Mouse (Mus musculus): ENCODE data around the gene Spindoc. TPM values are rescaled to one million over a fixed set of nuclear protein-coding genes. Genes with fewer than 3 reads are reported as not detected.
"Not testable (repeated sequence)": the region's sequence is repeated elsewhere in the genome, so short reads cannot be mapped to it uniquely, and the experiment has no call there.

The Spindoc gene
- total and polyA plus RNA-seq, 3 experiments: 13.0 to 54.1 TPM; not detected in 1

DNA sequence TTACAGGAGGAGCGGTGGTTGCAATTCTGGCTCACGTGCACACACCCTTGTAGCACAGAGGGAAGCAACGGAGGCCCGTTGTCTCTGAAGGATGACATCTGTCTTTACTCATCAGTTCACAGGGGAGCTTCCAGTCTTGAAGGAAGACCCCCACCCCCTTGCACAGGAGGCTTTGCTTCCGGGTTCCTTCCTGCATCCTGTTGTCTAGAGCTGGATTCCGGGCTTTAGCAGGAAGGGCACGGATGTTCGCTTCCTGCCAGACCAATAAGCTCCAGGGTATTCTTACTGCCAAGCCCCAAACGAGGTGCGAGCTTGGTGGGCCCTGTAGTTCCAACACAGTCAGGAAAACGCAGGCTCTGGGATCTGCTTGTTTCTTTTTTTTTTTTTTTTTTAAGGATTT, 17.8 kb upstream of the Spindoc start:
- H3K4me1 ChIP-seq (ENCODE audit: control insufficient read depth in 1 of 2, insufficient read depth in 2 of 2, low read length in 2 of 2): no peaks in the 10 kb centered on the region
- peaks cover 0 to 8% of the 10 kb centered on the region in 2 experiments; a peak in 2 of 4 replicates for H3K27me3 ChIP-seq (ENCODE audit: control insufficient read depth in 1 of 2, insufficient read depth in 2 of 2, low read length in 2 of 2)
- TF ChIP-seq NELFE (IDR thresholded peaks at IDR 0.05; ENCODE audit: low read depth, low read length) (no peak), USF1 (IDR thresholded peaks at IDR 0.05; ENCODE audit: low read depth, low read length) (no peak), MYC (IDR thresholded peaks at IDR 0.05; ENCODE audit: low read depth, low read length) (no peak), E2F4 (IDR thresholded peaks at IDR 0.05; ENCODE audit: borderline replicate concordance, low read depth, low read length) (no peak), CHD1 (IDR thresholded peaks at IDR 0.05; ENCODE audit: low read depth, low read length) (no peak), MXI1 (IDR thresholded peaks at IDR 0.05; ENCODE audit: low read depth, low read length) (no peak), MAFK (IDR thresholded peaks at IDR 0.05; ENCODE audit: borderline replicate concordance, low read depth, low read length) (no peak), POLR2AphosphoS2 (IDR thresholded peaks at IDR 0.05; ENCODE audit: low read length) (no peak), ZKSCAN1 (IDR thresholded peaks at IDR 0.05; ENCODE audit: low read depth, low read length) (no peak), ZMIZ1 (IDR thresholded peaks at IDR 0.05; ENCODE audit: low read depth, low read length) (no peak), GABPA (IDR thresholded peaks at IDR 0.05; ENCODE audit: low read depth, low read length) (no peak), JUND (IDR thresholded peaks at IDR 0.05; ENCODE audit: low read depth, low read length) (no peak), POLR2AphosphoS5 (IDR thresholded peaks at IDR 0.05; ENCODE audit: borderline replicate concordance, low read depth, low read length) (no peak), ELF1 (IDR thresholded peaks at IDR 0.05; ENCODE audit: low read depth, low read length) (no peak), TCF12 (IDR thresholded peaks at IDR 0.05; ENCODE audit: low read depth, low read length) (no peak), CHD2 (IDR thresholded peaks at IDR 0.05; ENCODE audit: low read length) (no peak), KAT2A (conservative IDR thresholded peaks at IDR 0.05; ENCODE audit: low read depth, low read length) (no peak), MYB (IDR thresholded peaks at IDR 0.05; ENCODE audit: low read depth, low read length) (no peak)
- DNase-seq (ENCODE audit: low read depth, low spot score): no peak
- no peak overlapping the region for H3K27ac ChIP-seq (ENCODE audit: control insufficient read depth, low read depth, low read length)
- no peaks in the 10 kb centered on the region for H3K9me3 ChIP-seq (replicated peaks; ENCODE audit: insufficient read depth, low read length)
- no peak overlapping the region for H3K9ac ChIP-seq (ENCODE audit: control insufficient read depth, low read depth, low read length, poor library complexity, severe bottlenecking)
- no peak overlapping the region for H3K4me3 ChIP-seq (ENCODE audit: control insufficient read depth in 1 of 2, insufficient read depth in 1 of 2, low read depth in 2 of 2, low read length in 2 of 2)
- no peaks in the 10 kb centered on the region for H3K79me2 ChIP-seq (ENCODE audit: control insufficient read depth, insufficient read depth, low read length, poor library complexity)
- H3K36me3 ChIP-seq (ENCODE audit: control insufficient read depth in 1 of 2, insufficient read depth in 2 of 2, low read length in 2 of 2): no peaks in the 10 kb centered on the region

DNA sequence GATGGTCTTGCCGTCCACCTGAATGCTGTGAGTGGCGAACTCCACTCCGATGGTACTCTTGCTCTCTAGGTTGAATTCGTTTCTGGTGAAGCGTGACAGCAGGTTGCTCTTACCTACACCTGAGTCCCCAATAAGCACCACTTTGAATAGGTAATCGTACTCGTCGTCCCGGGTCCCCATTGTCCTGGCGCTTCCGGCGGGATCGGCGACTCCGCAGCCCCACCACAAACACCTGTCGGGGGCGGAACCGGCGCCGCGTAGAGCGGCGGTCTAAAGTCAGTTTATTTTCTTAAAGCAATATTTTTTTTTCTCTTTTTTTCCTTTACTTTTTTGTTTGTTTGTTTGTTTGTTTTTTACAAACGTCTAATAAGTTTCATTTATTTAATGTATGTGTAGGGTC, 16.1 kb upstream of the Spindoc start:
- H3K9ac ChIP-seq (ENCODE audit: control insufficient read depth, low read depth, low read length, poor library complexity, severe bottlenecking); H3K27ac ChIP-seq (ENCODE audit: control insufficient read depth, low read depth, low read length); DNase-seq (ENCODE audit: low read depth, low spot score); H3K4me1 ChIP-seq (ENCODE audit: control insufficient read depth in 1 of 2, insufficient read depth in 2 of 2, low read length in 2 of 2); H3K9me3 ChIP-seq (replicated peaks; ENCODE audit: insufficient read depth, low read length); H3K79me2 ChIP-seq (ENCODE audit: control insufficient read depth, insufficient read depth, low read length, poor library complexity); H3K27me3 ChIP-seq (ENCODE audit: control insufficient read depth in 1 of 2, insufficient read depth in 2 of 2, low read length in 2 of 2); H3K36me3 ChIP-seq (ENCODE audit: control insufficient read depth in 1 of 2, insufficient read depth in 2 of 2, low read length in 2 of 2); H3K4me3 ChIP-seq (ENCODE audit: control insufficient read depth in 1 of 2, insufficient read depth in 1 of 2, low read depth in 2 of 2, low read length in 2 of 2): not testable (repeated sequence)
